Mouse (Mus musculus) hindbrain, embryonic 12.5 days (tissue): Measurements from ENCODE around the gene Cfap70. TPM values are rescaled to one million over a fixed set of nuclear protein-coding genes. Genes with fewer than 3 reads are reported as not detected.
A peak's percentile ranks its signal among the peaks of the same experiment; 100 is the strongest.

Source experiments
- ATAC-seq: fragments of 200-750 bp; cut with Nextera tagmentation; 2 replicates; pipeline ENCODE4 v1.8.0; 2017; ENCODE audit warnings: moderate TSS enrichment; ENCODE audit not compliant: low FRiP score
- H3K27ac ChIP-seq: fragments of 300-500 bp; sonication (generic); 2 replicates; pipeline ENCODE4 v1.5.1; 2016; ENCODE audit warnings: mild to moderate bottlenecking
- H3K27me3 ChIP-seq: fragments of 300-500 bp; sonication (generic); 2 replicates; pipeline ENCODE4 v1.6.1; 2016; ENCODE audit warnings: mild to moderate bottlenecking
- H3K36me3 ChIP-seq: fragments of 300-500 bp; sonication (generic); 2 replicates; pipeline ENCODE4 v1.6.1; 2016; ENCODE audit warnings: mild to moderate bottlenecking
- H3K4me1 ChIP-seq: fragments of 300-500 bp; sonication (generic); 2 replicates; pipeline ENCODE4 v1.6.1; 2016
- H3K4me2 ChIP-seq: fragments of 300-500 bp; sonication (generic); replicated peaks from 2 replicates; pipeline ENCODE4 v1.6.1; 2016; ENCODE audit warnings: mild to moderate bottlenecking
- H3K4me3 ChIP-seq: fragments of 300-500 bp; sonication (generic); 2 replicates; pipeline ENCODE4 v1.5.1; 2016; ENCODE audit warnings: mild to moderate bottlenecking
- H3K9ac ChIP-seq: fragments of 300-500 bp; sonication (generic); 2 replicates; pipeline ENCODE4 v1.6.1; 2016; ENCODE audit warnings: mild to moderate bottlenecking, moderate library complexity
- H3K9me3 ChIP-seq: fragments of 300-500 bp; sonication (generic); replicated peaks from 2 replicates; pipeline ENCODE4 v1.6.1; 2016; ENCODE audit warnings: mild to moderate bottlenecking
- WGBS: fragments of 180-500 bp; shearing (Covaris S2); methylation state at CpG from one replicate; pipeline ENCODE4 v1.1.7; 2016; 5-methylcytosine and 5-hydroxymethylcytosine counted together
- polyA plus RNA-seq: library from polyadenylated mRNA; unstranded; fragments of >200 nt; fragmentation: Nextera tagmentation; extraction: Ambion mirVana; gene quantifications from 2 replicates; pipeline ENCODE4 v1.2.1, GENCODE M21; 2016

The Cfap70 gene
- 0.73 and 2.3 TPM in 2 replicates for polyA plus RNA-seq

- H3K9ac ChIP-seq: peak within 1 kb of the TSS; percentile 37; the same call in 1 of the 2 replicates
- 0 out of 2 replicates have a peak, but pooled peaks have one; percentile 32 for ATAC-seq
- H3K4me1 ChIP-seq: peaks cover 5% of the 10 kb centered on the region; the same call in 1 of the 2 replicates
- 3% methylated on average over 15 of the region's 15 CpGs for WGBS
- H3K36me3 ChIP-seq: no peaks in the 10 kb centered on the region
- H3K4me3 ChIP-seq: peak within 1 kb of the TSS; percentile 34
- H3K27me3 ChIP-seq: no peaks in the 10 kb centered on the region
- H3K27ac ChIP-seq: no peak within 1 kb of the TSS
- peak within 1 kb of the TSS; percentile 58 for H3K4me2 ChIP-seq
- H3K9me3 ChIP-seq: no peaks in the 10 kb centered on the region
Observed at GRCm38 (mm10) chr14:20451765-20452331, at the start of gene Cfap70. Gene Cfap70, minus strand, starts transcription at chr14:20452226.

GRCm38 (mm10) chr14:20499982-20500381, 48.0 kb upstream of the Cfap70 start:
- no peak for ATAC-seq
- WGBS: 93% methylated on average over 3 of the region's 3 CpGs

DNA sequence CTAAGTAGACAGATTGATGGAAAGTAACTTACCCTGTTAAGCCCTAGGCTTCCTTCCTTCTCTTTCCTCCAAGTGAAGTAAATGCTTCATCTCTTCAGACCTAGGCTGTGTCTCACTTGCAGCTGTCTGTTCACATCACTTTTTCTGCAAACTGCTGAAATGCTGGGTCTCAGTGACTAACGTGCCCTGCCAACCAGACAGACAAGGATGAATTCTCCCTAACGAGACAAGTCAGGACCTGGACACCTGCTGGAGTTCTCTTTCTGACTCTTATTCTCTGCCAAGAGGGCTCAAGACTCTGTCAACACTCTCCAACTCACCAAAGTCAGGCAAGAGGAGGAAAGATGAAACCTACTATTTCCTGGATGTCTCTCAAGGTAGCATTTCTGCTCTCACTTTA, 44.6 kb upstream of the Cfap70 start, which contains the start of gene Mss51:
Gene Mss51, minus strand, starts transcription at position 299 of the 400 bp plus-strand sequence.
- Histone ChIP-seq H3K9me3 (no peaks in the 10 kb centered on the region), H3K9ac (no peak within 1 kb of the TSS), H3K36me3 (peaks cover 43% of the 10 kb centered on the region), H3K27ac (no peak within 1 kb of the TSS), H3K27me3 (no peaks in the 10 kb centered on the region), H3K4me3 (no peak within 1 kb of the TSS), H3K4me2 (no peak within 1 kb of the TSS), H3K4me1 (no peaks in the 10 kb centered on the region)
- WGBS: 73% methylated on average over 2 of the region's 2 CpGs
- ATAC-seq: no peak

More at GRCm38 (mm10) chr14:20499982-20500381, 48.0 kb upstream of the Cfap70 start:
- Histone ChIP-seq H3K36me3 (peaks cover 33% of the 10 kb centered on the region), H3K4me1 (no peaks in the 10 kb centered on the region), H3K4me2 (no peak overlapping the region), H3K9me3 (no peaks in the 10 kb centered on the region), H3K9ac (no peak overlapping the region), H3K27me3 (no peaks in the 10 kb centered on the region), H3K27ac (no peak overlapping the region), H3K4me3 (no peak overlapping the region)

DNA sequence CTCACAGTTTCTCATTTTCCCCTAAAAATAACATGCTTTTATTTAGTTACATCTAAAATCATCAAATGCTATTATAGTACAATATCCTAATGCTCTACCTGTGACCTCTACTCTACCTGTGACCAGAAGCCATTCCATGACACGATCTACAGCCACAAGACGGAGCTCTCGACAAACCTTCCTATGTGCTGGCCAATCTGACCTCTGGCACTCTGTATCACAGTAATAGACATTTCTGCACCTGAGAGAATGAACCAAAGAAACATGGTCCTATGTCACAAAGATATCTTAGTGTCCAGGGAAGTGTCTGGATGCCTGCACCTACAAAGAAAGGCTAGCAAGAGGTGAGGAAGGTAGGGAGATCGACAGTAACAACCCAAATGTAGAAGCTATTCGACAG, 34.0 kb upstream of the Cfap70 start:
- ATAC-seq: no peak
- 96% methylated on average over 5 of the region's 5 CpGs for WGBS

GRCm38 (mm10) chr14:20482051-20482751, 30.2 kb upstream of the Cfap70 start:
- no peak overlapping the region for H3K27ac ChIP-seq

More for the DNA sequence above, 34.0 kb upstream of the Cfap70 start:
- H3K27ac ChIP-seq: no peak overlapping the region
- H3K9me3 ChIP-seq: no peaks in the 10 kb centered on the region
- H3K4me3 ChIP-seq: no peak overlapping the region
- no peaks in the 10 kb centered on the region for H3K4me1 ChIP-seq
- no peak overlapping the region for H3K4me2 ChIP-seq
- no peak overlapping the region for H3K9ac ChIP-seq
- H3K36me3 ChIP-seq: peaks cover 17% of the 10 kb centered on the region
- no peaks in the 10 kb centered on the region for H3K27me3 ChIP-seq

GRCm38 (mm10) chr14:20481211-20481610, 29.2 kb upstream of the Cfap70 start:
- Histone ChIP-seq H3K4me3 (no peak overlapping the region), H3K9ac (no peak overlapping the region), H3K4me2 (no peak overlapping the region), H3K4me1 (peaks cover 5% of the 10 kb centered on the region), H3K9me3 (no peaks in the 10 kb centered on the region), H3K27me3 (peaks cover 10% of the 10 kb centered on the region), H3K27ac (no peak overlapping the region), H3K36me3 (peaks cover 15% of the 10 kb centered on the region)
- 23% methylated on average over 5 of the region's 5 CpGs for WGBS
- ATAC-seq: no peak

More at GRCm38 (mm10) chr14:20482051-20482751, 30.2 kb upstream of the Cfap70 start:
- Histone ChIP-seq H3K4me2 (no peak overlapping the region), H3K27me3 (peaks cover 10% of the 10 kb centered on the region), H3K9ac (no peak overlapping the region), H3K36me3 (peaks cover 15% of the 10 kb centered on the region), H3K4me3 (no peak overlapping the region), H3K4me1 (peaks cover 5% of the 10 kb centered on the region), H3K9me3 (no peaks in the 10 kb centered on the region)
- WGBS: 91% methylated on average over 7 of the region's 7 CpGs
- ATAC-seq: no peak

- H3K9ac ChIP-seq: peak overlapping the region; percentile 66; the same call in 1 of the 2 replicates
Observed at GRCm38 (mm10) chr14:20480195-20480579, 28.2 kb upstream of the Cfap70 start.

GRCm38 (mm10) chr14:20479291-20480194, 27.5 kb upstream of the Cfap70 start, which contains the start of gene Anxa7:
Gene Anxa7, minus strand, starts transcription at chr14:20480133.
- Histone ChIP-seq H3K9me3 (no peaks in the 10 kb centered on the region), H3K27me3 (peaks cover 10% of the 10 kb centered on the region), H3K4me2 (peak within 1 kb of the TSS; percentile 67), H3K4me3 (peak within 1 kb of the TSS; percentile 63), H3K4me1 (peaks cover 5% of the 10 kb centered on the region), H3K9ac (peak within 1 kb of the TSS; percentile 66), H3K36me3 (peaks cover 9% of the 10 kb centered on the region; the same call in 1 of the 2 replicates), H3K27ac (0 out of 2 replicates have a peak within 1 kb of the TSS, but pooled peaks have one; percentile 23)
- WGBS: 2% methylated on average over 48 of the region's 48 CpGs
- ATAC-seq: peak; percentile 75

More at GRCm38 (mm10) chr14:20480195-20480579, 28.2 kb upstream of the Cfap70 start:
- peak overlapping the region; percentile 63 for H3K4me3 ChIP-seq
- 55% methylated on average over 1 of the region's 1 CpGs for WGBS
- H3K36me3 ChIP-seq: peaks cover 15% of the 10 kb centered on the region
- 0 out of 2 replicates have a peak, but pooled peaks have one; percentile 19 for ATAC-seq
- peaks cover 5% of the 10 kb centered on the region for H3K4me1 ChIP-seq
- peaks cover 10% of the 10 kb centered on the region for H3K27me3 ChIP-seq
- H3K9me3 ChIP-seq: no peaks in the 10 kb centered on the region
- H3K4me2 ChIP-seq: peak overlapping the region; percentile 67
- no peak overlapping the region for H3K27ac ChIP-seq

DNA sequence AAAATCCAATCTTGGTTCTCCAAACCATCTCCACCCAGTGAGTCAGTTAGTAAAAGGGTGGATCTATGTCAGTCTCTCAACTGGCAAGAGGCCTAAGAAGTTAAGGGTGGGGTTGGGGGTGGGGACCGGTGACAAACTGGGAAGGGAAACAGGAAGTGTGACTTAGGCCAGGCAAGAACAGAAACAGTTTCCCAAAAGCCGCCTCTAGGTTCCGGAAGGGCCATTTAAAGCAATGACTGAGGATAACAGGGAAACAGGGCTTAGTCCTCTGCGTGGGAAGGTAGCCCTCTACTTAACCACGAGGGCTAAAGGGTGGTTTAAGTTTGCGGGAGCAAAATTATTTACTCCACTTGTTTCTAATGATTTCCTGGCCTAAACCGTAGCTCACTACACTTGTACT, 26.8 kb upstream of the Cfap70 start:
- H3K4me1 ChIP-seq: peaks cover 5% of the 10 kb centered on the region
- 23% methylated on average over 7 of the region's 7 CpGs for WGBS
- peak overlapping the region; percentile 63 for H3K4me3 ChIP-seq
- no peaks in the 10 kb centered on the region for H3K9me3 ChIP-seq
- no peak for ATAC-seq
- 0 out of 2 replicates have a peak, but pooled peaks cover 2% of the 10 kb centered on the region for H3K36me3 ChIP-seq
- H3K4me2 ChIP-seq: peak overlapping the region; percentile 67
- H3K9ac ChIP-seq: no peak overlapping the region; the same call in 1 of the 2 replicates
- 0 out of 2 replicates have a peak overlapping the region, but pooled peaks have one; percentile 7 for H3K27ac ChIP-seq
- peaks cover 10% of the 10 kb centered on the region for H3K27me3 ChIP-seq

DNA sequence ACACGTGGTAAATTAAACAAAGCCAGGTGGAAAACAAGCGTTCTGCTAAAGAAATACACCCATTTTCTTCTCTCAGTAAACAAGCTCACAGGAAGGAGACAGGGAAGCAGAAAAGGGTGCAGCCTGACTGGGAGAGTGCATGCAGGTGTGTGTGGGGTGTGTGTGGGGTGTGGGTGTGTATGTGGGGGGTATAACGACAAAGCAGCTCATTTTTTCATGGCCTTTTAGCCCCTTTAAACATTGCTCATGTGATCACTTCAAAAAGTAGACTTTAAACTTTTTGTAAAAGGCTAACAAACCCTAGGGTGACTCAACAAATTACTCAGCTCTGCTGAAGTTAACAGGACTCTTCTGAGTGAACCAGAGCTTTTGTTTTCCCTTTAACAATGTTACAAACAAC, 26.4 kb upstream of the Cfap70 start:
- no peak overlapping the region for H3K27ac ChIP-seq
- H3K36me3 ChIP-seq: no peaks in the 10 kb centered on the region
- no peak overlapping the region for H3K9ac ChIP-seq
- no peak for ATAC-seq
- peaks cover 5% of the 10 kb centered on the region for H3K4me1 ChIP-seq
- peaks cover 10% of the 10 kb centered on the region for H3K27me3 ChIP-seq
- WGBS: 50% methylated on average over 3 of the region's 3 CpGs
- H3K9me3 ChIP-seq: no peaks in the 10 kb centered on the region
- H3K4me3 ChIP-seq: no peak overlapping the region
- peak overlapping the region; percentile 67; the same call in 1 of the 2 replicates for H3K4me2 ChIP-seq

DNA sequence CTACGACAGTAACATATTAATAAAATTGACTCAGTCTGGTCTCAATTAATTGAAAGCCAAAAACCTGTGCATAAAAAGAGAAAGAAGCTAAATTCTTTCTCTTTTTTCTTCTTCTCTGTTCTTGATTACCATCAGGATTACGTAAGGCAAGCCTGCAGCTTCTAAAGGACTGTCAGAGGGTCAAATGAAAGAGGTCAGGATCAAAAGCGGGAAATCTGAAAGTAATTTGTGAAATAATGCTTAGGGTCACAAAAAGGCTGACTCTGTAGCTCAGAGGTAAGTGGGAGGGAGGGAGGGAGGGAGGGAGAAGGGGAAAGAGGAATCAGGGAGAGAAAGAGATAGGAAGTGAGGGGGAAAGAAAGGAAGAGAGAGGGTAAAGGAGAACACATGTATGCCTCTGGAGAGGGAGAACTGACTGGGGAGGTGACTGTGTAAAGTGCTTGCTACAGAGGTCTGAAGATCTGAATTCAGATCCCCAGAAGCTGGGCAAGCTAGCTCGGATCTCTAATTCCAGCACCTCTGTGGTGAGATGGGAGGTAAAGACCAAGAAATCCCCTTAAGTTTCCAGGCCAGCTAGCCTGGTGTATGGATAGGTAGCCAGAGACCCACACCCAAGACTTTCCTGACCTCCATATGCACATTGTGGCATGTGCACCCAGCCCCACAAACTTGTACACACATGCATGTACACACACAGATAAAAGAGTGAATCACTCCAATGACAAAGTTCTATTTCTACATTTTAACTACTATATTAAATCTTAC, 25.4 kb upstream of the Cfap70 start:
- Histone ChIP-seq H3K9me3 (no peaks in the 10 kb centered on the region), H3K27me3 (peaks cover 10% of the 10 kb centered on the region), H3K36me3 (no peaks in the 10 kb centered on the region), H3K4me3 (no peak overlapping the region), H3K27ac (no peak overlapping the region), H3K4me1 (peaks cover 5% of the 10 kb centered on the region), H3K9ac (no peak overlapping the region), H3K4me2 (no peak overlapping the region)
- 31% methylated on average over 4 of the region's 4 CpGs for WGBS
- no peak for ATAC-seq
